Mouse (Mus musculus) erythroblast, embryonic 14.5 days (primary cell): ENCODE data around the gene Btk. TPM values are rescaled to one million over a fixed set of nuclear protein-coding genes. Genes with fewer than 3 reads are reported as not detected.

Experiments used
- H3K27me3 ChIP-seq: 2 replicates; pipeline ENCODE4 v1.6.1; 2012; ENCODE audit warnings: inconsistent platforms; ENCODE audit not compliant: control insufficient read depth
- H3K36me3 ChIP-seq: 2 replicates; pipeline ENCODE4 v1.6.1; 2012; ENCODE audit warnings: mild to moderate bottlenecking, inconsistent platforms; ENCODE audit not compliant: control insufficient read depth
- H3K4me1 ChIP-seq: 2 replicates; pipeline ENCODE4 v1.6.1; 2012; ENCODE audit warnings: inconsistent platforms; ENCODE audit not compliant: control insufficient read depth
- H3K4me3 ChIP-seq: replicated peaks from 2 replicates; pipeline ENCODE3; 2012; ENCODE audit warnings: moderate library complexity, mild to moderate bottlenecking, inconsistent platforms
- H3K9me3 ChIP-seq: 2 replicates; pipeline ENCODE4 v1.6.1; 2012; ENCODE audit warnings: low read length, inconsistent platforms, mixed read lengths; ENCODE audit not compliant: control insufficient read depth
- GATA1 ChIP-seq: IDR thresholded peaks from 2 replicates; pipeline ENCODE4 v1.6.1; 2012; ENCODE audit warnings: low read length, inconsistent platforms, mixed read lengths
- TAL1 ChIP-seq: IDR thresholded peaks from 3 replicates; pipeline ENCODE4 v1.6.1; 2012; ENCODE audit warnings: low read length, inconsistent platforms, mixed read lengths
- polyA plus RNA-seq: library from polyadenylated mRNA; stranded (reverse); fragments of >175 nt; gene quantifications from 2 replicates; pipeline ENCODE4 v1.2.3, GENCODE M21; 2012

Btk gene
- polyA plus RNA-seq, 1 experiment, result 0.29 TPM

DNA sequence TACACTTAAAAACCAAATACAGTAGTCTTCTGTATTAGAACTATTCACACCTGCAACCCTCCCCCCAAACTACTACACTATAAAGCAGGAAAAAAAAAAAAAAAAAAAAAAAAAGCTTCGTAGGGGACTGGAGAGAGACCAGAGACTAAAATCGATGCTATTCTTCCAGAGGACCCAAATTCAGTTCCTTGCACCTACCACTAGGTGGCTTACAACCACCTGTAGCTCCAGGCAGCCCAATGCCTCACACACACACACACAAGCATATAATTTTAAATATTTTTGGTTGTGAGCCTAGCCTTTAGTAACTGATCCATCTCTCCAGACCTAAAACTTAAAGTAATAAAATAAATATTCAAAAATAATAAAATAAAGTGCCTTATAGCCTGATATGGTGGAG is 73.9 kb downstream of the Btk start:
- no peaks in the 10 kb centered on the region for H3K9me3 ChIP-seq
- TF ChIP-seq GATA1 (no peak), TAL1 (no peak)
- no peaks in the 10 kb centered on the region for H3K4me1 ChIP-seq
- H3K27me3 ChIP-seq, result no peaks in the 10 kb centered on the region
- H3K36me3 ChIP-seq, result no peaks in the 10 kb centered on the region
- no peak overlapping the region for H3K4me3 ChIP-seq

DNA sequence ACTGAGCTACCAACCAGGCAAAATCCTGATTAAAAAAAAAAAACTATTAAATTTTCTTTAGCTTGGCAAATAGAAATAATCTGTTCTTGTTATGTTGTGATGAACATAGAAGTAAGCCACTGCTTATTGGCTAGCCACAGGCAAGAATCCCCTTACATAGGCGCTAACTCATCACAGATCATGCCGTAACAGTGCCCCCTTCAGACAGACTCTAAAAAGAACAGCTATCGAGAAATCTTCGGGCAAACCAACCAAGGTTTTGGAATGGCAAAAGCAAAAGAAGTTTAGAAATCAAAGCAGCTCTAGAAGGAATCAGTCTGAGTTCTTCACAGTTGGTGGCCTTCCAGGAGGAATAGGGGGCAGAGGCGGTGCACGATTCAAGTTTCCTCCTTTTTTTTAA is 75.4 kb downstream of the Btk start:
- Histone ChIP-seq H3K36me3 (no peaks in the 10 kb centered on the region), H3K9me3 (no peaks in the 10 kb centered on the region), H3K4me1 (no peaks in the 10 kb centered on the region), H3K27me3 (no peaks in the 10 kb centered on the region), H3K4me3 (no peak overlapping the region)
- TF ChIP-seq GATA1, result no peak
- TF ChIP-seq TAL1, result no peak

DNA sequence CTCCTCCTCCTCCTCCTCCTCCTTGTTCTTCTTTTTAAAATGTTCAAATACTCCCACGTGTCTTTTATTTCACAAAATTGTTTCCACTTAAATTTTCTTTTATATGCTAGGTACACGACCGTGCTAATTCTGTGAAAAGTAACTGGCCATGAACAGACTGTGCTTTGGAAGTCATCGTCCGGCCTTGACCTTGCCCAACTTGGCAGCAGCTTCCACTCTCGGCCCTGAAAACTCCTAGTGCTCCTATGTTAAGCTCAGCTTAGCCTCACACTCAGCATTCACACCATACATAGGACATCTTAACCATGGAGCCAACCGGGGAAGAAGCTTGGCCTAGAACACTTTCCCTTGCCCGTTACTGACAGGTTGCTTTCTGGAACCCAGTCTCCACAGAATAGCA is 82.7 kb downstream of the Btk start:
- Histone ChIP-seq H3K9me3 (no peaks in the 10 kb centered on the region), H3K27me3 (no peaks in the 10 kb centered on the region), H3K4me1 (no peaks in the 10 kb centered on the region), H3K36me3 (no peaks in the 10 kb centered on the region), H3K4me3 (no peak overlapping the region)
- TF ChIP-seq GATA1 (no peak), TAL1 (no peak)

Other genes with a start within 250 kb of the Btk start
- gene Drp2, start 179.0 kb downstream of the Btk start, polyA plus RNA-seq, result 0.02 and 0.04 TPM in 2 replicates
- gene Taf7l, start 107.1 kb downstream of the Btk start, polyA plus RNA-seq, result not detected in 2 replicates
- gene Timm8a1, start 41.7 kb downstream of the Btk start, polyA plus RNA-seq, result 0.24 and 0.47 TPM in 2 replicates
- 12.2 and 13.9 TPM in 2 replicates for gene Rpl36a, start 2.1 kb upstream of the Btk start, polyA plus RNA-seq
- 0.05 and 0.08 TPM in 2 replicates for gene Gla, start 17.6 kb upstream of the Btk start, polyA plus RNA-seq
- 1.6 and 2.2 TPM in 2 replicates for gene Hnrnph2, start 17.6 kb upstream of the Btk start, polyA plus RNA-seq
- not detected in 2 replicates for gene Armcx4, start 102.9 kb upstream of the Btk start, polyA plus RNA-seq
- gene Armcx1, start 134.4 kb upstream of the Btk start, polyA plus RNA-seq, result not detected in 2 replicates
- 0.03 and 0.06 TPM in 2 replicates for gene Armcx6, start 167.8 kb upstream of the Btk start, polyA plus RNA-seq
- gene Armcx3, start 173.0 kb upstream of the Btk start, polyA plus RNA-seq, result 0.04 and 0.05 TPM in 2 replicates
- gene Armcx2, start 225.7 kb upstream of the Btk start, polyA plus RNA-seq, result 0.04 and 0.10 TPM in 2 replicates